32 mouse cellular contexts compared by ENCODE assay signal in genomic region chr11:95794201-95794600, GRCm38 (mm10). TPM values are rescaled to one million over a fixed set of nuclear protein-coding genes. Genes with fewer than 3 reads are reported as not detected.
DNase-seq lines count a peak whose midpoint lies in the region; ATAC-seq lines count a peak whose summit lies in the region.
"Had no signal": no experiment of that assay in that cellular context is flagged by ENCODE, and none has a peak within 500 bp of the region (broad histone marks: within the 10 kb centered on the region; RNA-seq: fewer than 3 reads in every experiment).

No protein-coding gene starts in this region.

- H3K27ac ChIP-seq in embryonic facial prominence, embryonic 14.5 days (replicated peaks; ENCODE audit: low read depth, low read length), result no peak overlapping the region
- H3K27ac ChIP-seq in embryonic facial prominence, embryonic 10.5 days (replicated peaks), result no peak overlapping the region
- 0 out of 4 replicates have a peak overlapping the region, but pooled peaks have one; percentile 2 to 22 for H3K27ac ChIP-seq in heart, embryonic 14.5 days (replicated peaks in 1 of 2; ENCODE audit: control insufficient read depth in 1 of 2, insufficient read depth in 1 of 2, low read depth in 2 of 2, low read length in 2 of 2)
- no peak overlapping the region for H3K27ac ChIP-seq in neural tube, embryonic 15.5 days (replicated peaks)
- H3K27ac ChIP-seq: embryonic facial prominence, embryonic 13.5 days; forebrain, embryonic 12.5 days; heart, embryonic 13.5 days; kidney, embryonic 15.5 days; lung, embryonic 15.5 days; midbrain, embryonic 10.5 days had no signal

- no peaks in the 10 kb centered on the region for H3K36me3 ChIP-seq in embryonic facial prominence, embryonic 14.5 days (ENCODE audit: control insufficient read depth, insufficient read depth, low read length)
- no peaks in the 10 kb centered on the region for H3K36me3 ChIP-seq in embryonic facial prominence, embryonic 10.5 days (replicated peaks)
- H3K36me3 ChIP-seq in heart, embryonic 14.5 days (ENCODE audit: control insufficient read depth, insufficient read depth, low read length), result no peaks in the 10 kb centered on the region
- H3K36me3 ChIP-seq in neural tube, embryonic 15.5 days, result no peaks in the 10 kb centered on the region
- H3K36me3 ChIP-seq: embryonic facial prominence, embryonic 13.5 days; forebrain, embryonic 12.5 days; heart, embryonic 13.5 days; kidney, embryonic 15.5 days; lung, embryonic 15.5 days; midbrain, embryonic 10.5 days had no signal

- no peaks in the 10 kb centered on the region for H3K9me3 ChIP-seq in embryonic facial prominence, embryonic 14.5 days (ENCODE audit: control insufficient read depth, low read length)
- no peaks in the 10 kb centered on the region for H3K9me3 ChIP-seq in embryonic facial prominence, embryonic 10.5 days
- H3K9me3 ChIP-seq in heart, embryonic 14.5 days (ENCODE audit: control insufficient read depth, low read length), result no peaks in the 10 kb centered on the region
- H3K9me3 ChIP-seq in neural tube, embryonic 15.5 days (replicated peaks), result no peaks in the 10 kb centered on the region
- H3K9me3 ChIP-seq: embryonic facial prominence, embryonic 13.5 days; forebrain, embryonic 12.5 days; heart, embryonic 13.5 days; kidney, embryonic 15.5 days; liver, embryonic 15.5 days; lung, embryonic 15.5 days; midbrain, embryonic 10.5 days had no signal

- no peak overlapping the region for H3K4me3 ChIP-seq in embryonic facial prominence, embryonic 14.5 days (ENCODE audit: low read depth, low read length)
- H3K4me3 ChIP-seq in embryonic facial prominence, embryonic 10.5 days, result no peak overlapping the region
- H3K4me3 ChIP-seq in heart, embryonic 14.5 days (ENCODE audit: control insufficient read depth in 1 of 2, insufficient read depth in 1 of 2, low read depth in 1 of 2, low read length in 2 of 2), result no peak overlapping the region
- no peak overlapping the region for H3K4me3 ChIP-seq in neural tube, embryonic 15.5 days (replicated peaks)
- H3K4me3 ChIP-seq: embryonic facial prominence, embryonic 13.5 days; forebrain, embryonic 12.5 days; heart, embryonic 13.5 days; kidney, embryonic 15.5 days; liver, embryonic 15.5 days; lung, embryonic 15.5 days; midbrain, embryonic 10.5 days had no signal

- peaks cover 16% of the 10 kb centered on the region for H3K27me3 ChIP-seq in embryonic facial prominence, embryonic 14.5 days (replicated peaks; ENCODE audit: control insufficient read depth, insufficient read depth, low read length)
- peaks cover 45% of the 10 kb centered on the region for H3K27me3 ChIP-seq in embryonic facial prominence, embryonic 10.5 days (replicated peaks; ENCODE audit: low read depth, poor library complexity, severe bottlenecking)
- H3K27me3 ChIP-seq in heart, embryonic 14.5 days (ENCODE audit: control insufficient read depth, insufficient read depth, low read length), result peaks cover 13% of the 10 kb centered on the region
- H3K27me3 ChIP-seq in neural tube, embryonic 15.5 days (replicated peaks), result peaks cover 10% of the 10 kb centered on the region

- WGBS in embryonic facial prominence, embryonic 14.5 days, result 49% methylated on average over 5 of the region's 5 CpGs
- WGBS in embryonic facial prominence, embryonic 10.5 days, result 75% methylated on average over 5 of the region's 5 CpGs
- WGBS in heart, embryonic 14.5 days, result 42% methylated on average over 5 of the region's 5 CpGs
- WGBS in neural tube, embryonic 15.5 days, result 65% methylated on average over 5 of the region's 5 CpGs

- no peak overlapping the region for H3K9ac ChIP-seq in embryonic facial prominence, embryonic 14.5 days (ENCODE audit: low read depth, low read length)
- H3K9ac ChIP-seq in heart, embryonic 14.5 days (ENCODE audit: low read length), result no peak overlapping the region
- no peak overlapping the region for H3K9ac ChIP-seq in neural tube, embryonic 15.5 days (replicated peaks)
- H3K9ac ChIP-seq: embryonic facial prominence, embryonic 13.5 days; forebrain, embryonic 12.5 days; forebrain, postnatal 0 days; heart, embryonic 13.5 days; kidney, embryonic 15.5 days; liver, embryonic 15.5 days; lung, embryonic 15.5 days had no signal

- no peak for ATAC-seq in embryonic facial prominence, embryonic 14.5 days (ENCODE audit: low read depth)
- no peak for ATAC-seq in heart, embryonic 14.5 days (ENCODE audit: insufficient number of reproducible peaks, insufficient read depth, low FRiP score, low read depth)
- no peak for ATAC-seq in neural tube, embryonic 15.5 days (ENCODE audit: low FRiP score)
- ATAC-seq: forebrain, postnatal 0 days; hindbrain, embryonic 16.5 days had no signal

- no peak overlapping the region for H3K4me2 ChIP-seq in embryonic facial prominence, embryonic 14.5 days (ENCODE audit: low read depth, low read length)
- no peak overlapping the region for H3K4me2 ChIP-seq in heart, embryonic 14.5 days (ENCODE audit: low read length)
- H3K4me2 ChIP-seq in neural tube, embryonic 15.5 days, result no peak overlapping the region
- H3K4me2 ChIP-seq: embryonic facial prominence, embryonic 13.5 days; forebrain, embryonic 12.5 days; heart, embryonic 13.5 days; kidney, embryonic 15.5 days; lung, embryonic 15.5 days had no signal

- peak; percentile 39 for DNase-seq in embryonic facial prominence, embryonic 14.5 days (ENCODE audit: low spot score)
- no peak for DNase-seq in embryonic facial prominence, embryonic 10.5 days (ENCODE audit: low spot score)
- DNase-seq in heart, adult 8-10 months (ENCODE audit: low spot score), result peak; percentile 48
- DNase-seq in heart, postnatal 14 days, result no peak
- DNase-seq in adipocyte (ENCODE audit: low spot score), result peak; percentile 39
- no peak for DNase-seq in frontal cortex, postnatal 36 days (ENCODE audit: low spot score in 2 of 2)
- DNase-seq: adrenal gland, postnatal 10 days; cerebellum, adult 11 months; cerebellum, adult 9-10 months; cerebellum, postnatal 36 days; embryo, embryonic 11 days; forebrain, postnatal 0 days; gastrocnemius, postnatal 14 days; kidney, adult 18-20 months; kidney, postnatal 4 days; left cerebral cortex, postnatal 4 days; retina, postnatal 1 day; right cerebral cortex, postnatal 14 days; thymus, postnatal 4 days had no signal

- peaks cover 20% of the 10 kb centered on the region for H3K4me1 ChIP-seq in embryonic facial prominence, embryonic 14.5 days (ENCODE audit: control insufficient read depth, insufficient read depth, low read length)
- peaks cover 15% of the 10 kb centered on the region for H3K4me1 ChIP-seq in embryonic facial prominence, embryonic 10.5 days
- H3K4me1 ChIP-seq in heart, embryonic 14.5 days (ENCODE audit: control insufficient read depth in 2 of 2, insufficient read depth in 2 of 2, low read length in 2 of 2), result peaks cover 17 to 23% of the 10 kb centered on the region in 2 experiments
- peaks cover 8% of the 10 kb centered on the region for H3K4me1 ChIP-seq in neural tube, embryonic 15.5 days

- intact Hi-C loops in heart, postnatal 14 days (cut with DNase I), result loop anchor here (2.0 kb wide), 1 partner anchor 31 kb away; the partner anchor contains the start of gene Phospho1

RNA-seq across cellular contexts. Expression of gene Phospho1, which starts 30.1 kb away (rescaled TPM):
- 7.5 and 14.9 TPM in 2 replicates for polyA plus RNA-seq in embryonic facial prominence, embryonic 14.5 days (2014; fragmentation: Nextera tagmentation; extraction: Ambion mirVana)
- polyA plus RNA-seq in embryonic facial prominence, embryonic 10.5 days (2016; fragmentation: Nextera tagmentation; extraction: Ambion mirVana), result not detected in 2 replicates
- total RNA-seq in heart, adult 8-10 months (2022), result 100 to 1,000 TPM; 171 to 185 (median 175) TPM
- 100 to 1,000 TPM; 172 to 179 TPM for total RNA-seq in heart, postnatal 14 days (2021)
- polyA plus RNA-seq in heart, embryonic 14.5 days (2014; fragmentation: Nextera tagmentation; extraction: Ambion mirVana), result 2.9 and 4.4 TPM in 2 replicates
- polyA plus RNA-seq in neural tube, embryonic 15.5 days (2015; fragmentation: Nextera tagmentation; extraction: Ambion mirVana), result 0.64 TPM in 1 of 2 replicates, not detected in the other
- polyA plus RNA-seq: forebrain, embryonic 12.5 days; forebrain, postnatal 0 days; hindbrain, embryonic 11.5 days; hindbrain, embryonic 16.5 days; kidney, embryonic 15.5 days; midbrain, postnatal 0 days; stomach, embryonic 14.5 days had no signal

RNA-seq across cellular contexts. Expression of gene Gngt2, which starts 42.8 kb away (rescaled TPM):
- polyA plus RNA-seq in embryonic facial prominence, embryonic 14.5 days (2014; fragmentation: Nextera tagmentation; extraction: Ambion mirVana), result 15.0 and 16.2 TPM in 2 replicates
- 9.5 and 10.0 TPM in 2 replicates for polyA plus RNA-seq in embryonic facial prominence, embryonic 10.5 days (2016; fragmentation: Nextera tagmentation; extraction: Ambion mirVana)
- 10 to 100 TPM; 11.6 to 19.0 (median 15.7) TPM for total RNA-seq in heart, adult 8-10 months (2022)
- 10 to 100 TPM; 18.3 to 20.0 TPM for total RNA-seq in heart, postnatal 14 days (2021)
- 34.1 and 34.2 TPM in 2 replicates for polyA plus RNA-seq in heart, embryonic 14.5 days (2014; fragmentation: Nextera tagmentation; extraction: Ambion mirVana)
- polyA plus RNA-seq in neural tube, embryonic 15.5 days (2015; fragmentation: Nextera tagmentation; extraction: Ambion mirVana), result 3.5 and 13.2 TPM in 2 replicates

RNA-seq across cellular contexts. Expression of gene Abi3, which starts 48.1 kb away (rescaled TPM):
- 3.9 and 5.1 TPM in 2 replicates for polyA plus RNA-seq in embryonic facial prominence, embryonic 14.5 days (2014; fragmentation: Nextera tagmentation; extraction: Ambion mirVana)
- polyA plus RNA-seq in embryonic facial prominence, embryonic 10.5 days (2016; fragmentation: Nextera tagmentation; extraction: Ambion mirVana), result 3.7 and 4.1 TPM in 2 replicates
- total RNA-seq in heart, adult 8-10 months (2022), result 10 to 100 TPM in 1 of 4 experiments, 1 to 10 TPM in 3; 7.3 to 10.8 (median 8.8) TPM
- total RNA-seq in heart, postnatal 14 days (2021), result 10 to 100 TPM; 20.7 to 21.0 TPM
- polyA plus RNA-seq in heart, embryonic 14.5 days (2014; fragmentation: Nextera tagmentation; extraction: Ambion mirVana), result 9.0 and 11.4 TPM in 2 replicates
- 1.6 and 15.2 TPM in 2 replicates for polyA plus RNA-seq in neural tube, embryonic 15.5 days (2015; fragmentation: Nextera tagmentation; extraction: Ambion mirVana)

Comparison
In these comparisons a context has a peak if more than half of its experiments do, and no peak if none do; other contexts are left out.
1. DNase-seq: peak in embryonic facial prominence, embryonic 14.5 days (single experiment), heart, adult 8-10 months (single experiment) and adipocyte (single experiment); none in embryonic facial prominence, embryonic 10.5 days (single experiment), heart, postnatal 14 days (0 of 2) and frontal cortex, postnatal 36 days (0 of 2).
2. H3K27ac ChIP-seq: peak in heart, embryonic 14.5 days (2 of 2); none in embryonic facial prominence, embryonic 14.5 days (single experiment), embryonic facial prominence, embryonic 10.5 days (single experiment) and neural tube, embryonic 15.5 days (single experiment).